Comparison of ENCODE assay signal across 8 mouse cellular contexts in the genomic region with DNA sequence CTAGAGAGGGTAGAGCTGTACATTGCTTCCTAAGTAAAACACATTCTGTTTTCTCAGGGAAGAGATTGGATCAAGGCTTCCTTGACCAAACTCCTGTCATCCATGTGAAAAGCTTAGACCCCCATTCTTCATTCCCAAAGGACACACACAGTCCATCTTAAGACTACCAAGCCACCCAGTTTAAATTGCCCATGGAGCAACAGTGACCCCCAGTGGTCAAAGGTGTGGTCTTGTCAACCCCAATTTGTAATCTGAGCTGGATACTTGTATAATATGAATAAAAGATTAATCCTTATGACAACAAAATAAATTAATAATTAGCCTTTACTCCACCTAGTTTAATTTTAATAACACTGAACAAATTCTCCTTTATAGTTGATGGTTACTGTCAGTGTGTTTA. TPM values are rescaled to one million over a fixed set of nuclear protein-coding genes. Genes with fewer than 3 reads are reported as not detected.
A peak's percentile ranks its signal among the peaks of the same experiment; 100 is the strongest.
DNase-seq lines count a peak whose midpoint lies in the region; ATAC-seq and TF ChIP-seq lines count a peak whose summit lies in the region.
"Had no signal": no experiment of that assay in that cellular context is flagged by ENCODE, and none has a peak within 500 bp of the region (broad histone marks: within the 10 kb centered on the region; RNA-seq: fewer than 3 reads in every experiment).

No protein-coding gene starts in this region.

- no peaks in the 10 kb centered on the region for H3K36me3 ChIP-seq in hindbrain, embryonic 14.5 days (replicated peaks; ENCODE audit: control insufficient read depth, insufficient read depth)
- H3K36me3 ChIP-seq in hindbrain, embryonic 12.5 days: no peaks in the 10 kb centered on the region
- no peaks in the 10 kb centered on the region for H3K36me3 ChIP-seq in kidney, postnatal 0 days (ENCODE audit: insufficient read depth, low read length)
- no peaks in the 10 kb centered on the region for H3K36me3 ChIP-seq in liver, postnatal 0 days (replicated peaks; ENCODE audit: insufficient read depth, low read length)
- H3K36me3 ChIP-seq: limb, embryonic 12.5 days had no signal

- H3K27me3 ChIP-seq in hindbrain, embryonic 14.5 days (ENCODE audit: control insufficient read depth, insufficient read depth, low read length): no peaks in the 10 kb centered on the region
- no peaks in the 10 kb centered on the region for H3K27me3 ChIP-seq in hindbrain, embryonic 12.5 days
- H3K27me3 ChIP-seq in kidney, postnatal 0 days (ENCODE audit: insufficient read depth, low read length): no peaks in the 10 kb centered on the region
- no peaks in the 10 kb centered on the region for H3K27me3 ChIP-seq in liver, postnatal 0 days (ENCODE audit: insufficient read depth, low read length)
- H3K27me3 ChIP-seq: limb, embryonic 12.5 days had no signal

- DNase-seq in hindbrain, embryonic 14.5 days (ENCODE audit: low spot score): peak; percentile 75
- peak; percentile 56 for DNase-seq in Muller cell, postnatal 12 days (ENCODE audit: inconsistent ontology term)
- peak; percentile 29 to 68 for DNase-seq in cerebellum, postnatal 4 days (ENCODE audit: low spot score in 2 of 2)
- DNase-seq in kidney, postnatal 0 days (ENCODE audit: low spot score): peak; percentile 66
- peak; percentile 49 for DNase-seq in liver, postnatal 0 days
- DNase-seq in urinary bladder, postnatal 14 days (ENCODE audit: low spot score): peak; percentile 70

- no peak overlapping the region for H3K27ac ChIP-seq in hindbrain, embryonic 14.5 days
- H3K27ac ChIP-seq in hindbrain, embryonic 12.5 days: no peak overlapping the region
- no peak overlapping the region for H3K27ac ChIP-seq in kidney, postnatal 0 days
- H3K27ac ChIP-seq in liver, postnatal 0 days (ENCODE audit: low read depth): no peak overlapping the region
- H3K27ac ChIP-seq: limb, embryonic 12.5 days had no signal

- no peak for TF ChIP-seq EP300 in liver, postnatal 0 days (IDR thresholded peaks at IDR 0.05; ENCODE audit: low read depth)

- TF ChIP-seq CTCF in kidney, postnatal 0 days (IDR thresholded peaks at IDR 0.05; ENCODE audit: low read depth): peak; percentile 95
- peak; percentile 78 for TF ChIP-seq CTCF in liver, postnatal 0 days (IDR thresholded peaks at IDR 0.05; ENCODE audit: low read depth)

- no peak overlapping the region for H3K9ac ChIP-seq in hindbrain, embryonic 14.5 days
- H3K9ac ChIP-seq in hindbrain, embryonic 12.5 days: no peak overlapping the region
- H3K9ac ChIP-seq in kidney, postnatal 0 days (ENCODE audit: low read depth, low read length): no peak overlapping the region
- no peak overlapping the region for H3K9ac ChIP-seq in liver, postnatal 0 days (replicated peaks)
- H3K9ac ChIP-seq: limb, embryonic 12.5 days had no signal

- no peaks in the 10 kb centered on the region for H3K4me1 ChIP-seq in hindbrain, embryonic 14.5 days (replicated peaks; ENCODE audit: control insufficient read depth, insufficient read depth, low read length)
- H3K4me1 ChIP-seq in hindbrain, embryonic 12.5 days: no peaks in the 10 kb centered on the region
- H3K4me1 ChIP-seq in kidney, postnatal 0 days (replicated peaks; ENCODE audit: insufficient read depth, low read length): no peaks in the 10 kb centered on the region
- no peaks in the 10 kb centered on the region for H3K4me1 ChIP-seq in liver, postnatal 0 days (ENCODE audit: insufficient read depth)

- no peak for ATAC-seq in hindbrain, embryonic 14.5 days (ENCODE audit: low FRiP score)
- no peak for ATAC-seq in hindbrain, embryonic 12.5 days (ENCODE audit: low FRiP score)
- ATAC-seq in kidney, postnatal 0 days (replicated peaks; ENCODE audit: low FRiP score, low read depth): no peak; the same call in 1 of the 2 replicates
- no peak for ATAC-seq in liver, postnatal 0 days

- H3K9me3 ChIP-seq in hindbrain, embryonic 14.5 days (ENCODE audit: control insufficient read depth, low read length): no peaks in the 10 kb centered on the region
- no peaks in the 10 kb centered on the region for H3K9me3 ChIP-seq in hindbrain, embryonic 12.5 days (replicated peaks)
- H3K9me3 ChIP-seq in kidney, postnatal 0 days (replicated peaks; ENCODE audit: low read length): no peaks in the 10 kb centered on the region
- no peaks in the 10 kb centered on the region for H3K9me3 ChIP-seq in liver, postnatal 0 days (ENCODE audit: low read length)
- H3K9me3 ChIP-seq: limb, embryonic 12.5 days had no signal

- H3K4me2 ChIP-seq in hindbrain, embryonic 14.5 days (replicated peaks): no peak overlapping the region
- no peak overlapping the region for H3K4me2 ChIP-seq in hindbrain, embryonic 12.5 days (replicated peaks)
- no peak overlapping the region for H3K4me2 ChIP-seq in kidney, postnatal 0 days (ENCODE audit: low read length)
- H3K4me2 ChIP-seq in liver, postnatal 0 days (ENCODE audit: low read depth, low read length): no peak overlapping the region
- H3K4me2 ChIP-seq: limb, embryonic 12.5 days had no signal

- no peak overlapping the region for H3K4me3 ChIP-seq in hindbrain, embryonic 14.5 days (replicated peaks; ENCODE audit: low read length)
- H3K4me3 ChIP-seq in hindbrain, embryonic 12.5 days: no peak overlapping the region
- H3K4me3 ChIP-seq in kidney, postnatal 0 days (replicated peaks; ENCODE audit: low read depth, low read length): no peak overlapping the region
- H3K4me3 ChIP-seq in liver, postnatal 0 days (ENCODE audit: low read depth, low read length): no peak overlapping the region
- H3K4me3 ChIP-seq: limb, embryonic 12.5 days had no signal

RNA-seq across cellular contexts. Expression of a gene that starts 24.7 kb away (rescaled TPM):
- polyA plus RNA-seq in hindbrain, embryonic 14.5 days (2014; fragmentation: Nextera tagmentation; extraction: Ambion mirVana): 2.2 and 2.7 TPM in 2 replicates
- 2.5 and 2.7 TPM in 2 replicates for polyA plus RNA-seq in hindbrain, embryonic 12.5 days (2016; fragmentation: Nextera tagmentation; extraction: Ambion mirVana)
- 8.4 and 8.5 TPM in 2 replicates for polyA plus RNA-seq in kidney, postnatal 0 days (2015; fragmentation: Nextera tagmentation; extraction: Ambion mirVana)
- not detected in 2 replicates for polyA plus RNA-seq in liver, postnatal 0 days (2015; fragmentation: Nextera tagmentation; extraction: Ambion mirVana)
